ENCODE assay signal across 21 mouse cellular contexts in the genomic region with DNA sequence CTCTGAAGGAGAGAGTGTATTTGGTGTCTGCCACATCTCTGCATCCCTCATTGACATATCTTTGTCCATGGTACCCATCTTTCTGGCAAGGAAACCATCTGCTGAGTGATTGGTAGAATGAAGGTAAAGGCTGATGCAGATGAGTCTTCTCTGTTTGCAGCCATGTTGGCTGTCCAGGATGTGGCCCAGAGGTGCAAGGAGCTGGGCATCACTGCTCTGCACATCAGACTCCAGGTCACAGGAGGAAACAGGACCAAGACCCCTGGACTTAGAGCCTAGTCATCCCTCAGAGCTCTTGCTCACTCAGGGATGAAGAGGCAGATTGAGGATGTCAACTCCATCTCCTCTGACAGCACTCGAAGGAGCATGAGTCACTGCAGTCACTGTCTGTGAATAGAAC.
A peak's percentile ranks its signal among the peaks of the same experiment; 100 is the strongest.
DNase-seq lines count a peak whose midpoint lies in the region; ATAC-seq lines count a peak whose summit lies in the region.
"Had no signal": no experiment of that assay in that cellular context is flagged by ENCODE, and none has a peak within 500 bp of the region (broad histone marks: within the 10 kb centered on the region; RNA-seq: fewer than 3 reads in every experiment).

No protein-coding gene starts in this region.

- H3K9me3 ChIP-seq in heart, embryonic 10.5 days: no peaks in the 10 kb centered on the region
- no peaks in the 10 kb centered on the region for H3K9me3 ChIP-seq in heart, embryonic 11.5 days (replicated peaks; ENCODE audit: control insufficient read depth, low read length)
- no peaks in the 10 kb centered on the region for H3K9me3 ChIP-seq in midbrain, embryonic 11.5 days (ENCODE audit: control insufficient read depth, low read length)
- no peaks in the 10 kb centered on the region for H3K9me3 ChIP-seq in midbrain, embryonic 15.5 days
- H3K9me3 ChIP-seq: G1E had no signal

- H3K4me1 ChIP-seq in heart, embryonic 10.5 days: peaks cover under 1% of the 10 kb centered on the region; the same call in 1 of the 2 replicates
- H3K4me1 ChIP-seq in heart, embryonic 11.5 days (ENCODE audit: control insufficient read depth, insufficient read depth, low read length): 0 out of 2 replicates have a peak, but pooled peaks cover 2% of the 10 kb centered on the region
- H3K4me1 ChIP-seq in midbrain, embryonic 11.5 days (ENCODE audit: control insufficient read depth, insufficient read depth, low read length): no peaks in the 10 kb centered on the region
- H3K4me1 ChIP-seq in midbrain, embryonic 15.5 days: no peaks in the 10 kb centered on the region

- no peak overlapping the region for H3K27ac ChIP-seq in heart, embryonic 10.5 days
- no peak overlapping the region for H3K27ac ChIP-seq in heart, embryonic 11.5 days (ENCODE audit: low read depth, low read length)
- H3K27ac ChIP-seq in midbrain, embryonic 11.5 days (ENCODE audit: low read depth, low read length): no peak overlapping the region
- H3K27ac ChIP-seq in midbrain, embryonic 15.5 days: no peak overlapping the region

- H3K4me3 ChIP-seq in heart, embryonic 10.5 days: no peak overlapping the region
- no peak overlapping the region for H3K4me3 ChIP-seq in heart, embryonic 11.5 days (ENCODE audit: low read depth, low read length)
- H3K4me3 ChIP-seq in midbrain, embryonic 11.5 days (ENCODE audit: low read depth, low read length): no peak overlapping the region
- H3K4me3 ChIP-seq in midbrain, embryonic 15.5 days: no peak overlapping the region

- no peaks in the 10 kb centered on the region for H3K36me3 ChIP-seq in heart, embryonic 10.5 days
- H3K36me3 ChIP-seq in heart, embryonic 11.5 days (ENCODE audit: control insufficient read depth, insufficient read depth, low read length): no peaks in the 10 kb centered on the region
- H3K36me3 ChIP-seq in midbrain, embryonic 11.5 days (ENCODE audit: control insufficient read depth, insufficient read depth, low read length): no peaks in the 10 kb centered on the region
- H3K36me3 ChIP-seq in midbrain, embryonic 15.5 days (replicated peaks): no peaks in the 10 kb centered on the region
- H3K36me3 ChIP-seq: G1E had no signal

- intact Hi-C loops in heart, postnatal 14 days (cut with DNase I): no loop called here

- no peaks in the 10 kb centered on the region for H3K27me3 ChIP-seq in heart, embryonic 10.5 days (ENCODE audit: insufficient read depth, poor library complexity, severe bottlenecking)
- H3K27me3 ChIP-seq in heart, embryonic 11.5 days (ENCODE audit: control insufficient read depth, insufficient read depth, low read length): no peaks in the 10 kb centered on the region
- no peaks in the 10 kb centered on the region for H3K27me3 ChIP-seq in midbrain, embryonic 11.5 days (ENCODE audit: control insufficient read depth, insufficient read depth, low read length)
- no peaks in the 10 kb centered on the region for H3K27me3 ChIP-seq in midbrain, embryonic 15.5 days (replicated peaks)
- H3K27me3 ChIP-seq: CH12.LX, Patski had no signal

- no peak overlapping the region for H3K9ac ChIP-seq in heart, embryonic 11.5 days (ENCODE audit: low read depth, low read length)
- no peak overlapping the region for H3K9ac ChIP-seq in midbrain, embryonic 11.5 days (ENCODE audit: low read length)
- H3K9ac ChIP-seq in midbrain, embryonic 15.5 days: no peak overlapping the region

- no peak for ATAC-seq in heart, embryonic 11.5 days (replicated peaks; ENCODE audit: insufficient number of reproducible peaks, low FRiP score, low TSS enrichment)
- ATAC-seq in midbrain, embryonic 11.5 days (ENCODE audit: low FRiP score): no peak
- no peak for ATAC-seq in midbrain, embryonic 15.5 days (replicated peaks)
- ATAC-seq: activated CD4-positive, CD25-positive, alpha-beta regulatory T cell, adult 4 months; CD4-positive, CD25-positive, alpha-beta regulatory T cell, adult 4 months; Patski had no signal

- WGBS in heart, embryonic 10.5 days: 93% methylated on average over 1 of the region's 1 CpGs
- 69% methylated on average over 1 of the region's 1 CpGs for WGBS in heart, embryonic 11.5 days (ENCODE audit: insufficient replicate concordance)
- WGBS in midbrain, embryonic 11.5 days: 87% methylated on average over 1 of the region's 1 CpGs
- 87% methylated on average over 1 of the region's 1 CpGs for WGBS in midbrain, embryonic 15.5 days

- peak; percentile 51 for DNase-seq in heart, adult 11 months
- DNase-seq in heart, postnatal 14 days: no peak
- peak; percentile 68 for DNase-seq in heart, embryonic 10.5 days (ENCODE audit: low spot score)
- peak; percentile 45 for DNase-seq in midbrain, embryonic 11.5 days (ENCODE audit: low spot score, missing footprints)
- DNase-seq: adrenal gland, adult 2 months; adrenal gland, adult 8-10 months; adrenal gland, postnatal 10 days; adrenal gland, postnatal 14 days; adrenal gland, postnatal 25 days; adrenal gland, postnatal 36 days; B cell, adult 2 months; cerebellum, adult 11 months; cerebellum, adult 11-12 months; cerebellum, adult 18-20 months had no signal

- H3K4me2 ChIP-seq in heart, embryonic 11.5 days: no peak overlapping the region
- H3K4me2 ChIP-seq in midbrain, embryonic 11.5 days: no peak overlapping the region
- H3K4me2 ChIP-seq in midbrain, embryonic 15.5 days: no peak overlapping the region

Comparison
In these comparisons a context has a peak if more than half of its experiments do, and no peak if none do; other contexts are left out.
1. DNase-seq: peak in heart, adult 11 months (single experiment), heart, embryonic 10.5 days (single experiment) and midbrain, embryonic 11.5 days (single experiment); none in heart, postnatal 14 days (0 of 2).